Mouse (Mus musculus) midbrain, embryonic 14.5 days (tissue): ENCODE data around the gene Bcl2l11. TPM values are rescaled to one million over a fixed set of nuclear protein-coding genes. Genes with fewer than 3 reads are reported as not detected.

Experiments used
- ATAC-seq: fragments of 200-750 bp; cut with Nextera tagmentation; 2 replicates; pipeline ENCODE4 v1.8.0; 2017; ENCODE audit warnings: moderate number of reproducible peaks, moderate library complexity; ENCODE audit not compliant: low FRiP score, low TSS enrichment
- DNase-seq: peaks from one replicate; pipeline ENCODE4 v3.0.0-alpha.2; 2015
- H3K27ac ChIP-seq: fragments of 300-500 bp; sonication (generic); replicated peaks from 2 replicates; pipeline ENCODE4 v1.5.1; 2014; ENCODE audit warnings: mild to moderate bottlenecking, low read depth, low read length, moderate library complexity
- H3K27me3 ChIP-seq: fragments of 300-500 bp; sonication (generic); 2 replicates; pipeline ENCODE4 v1.6.1; 2014; ENCODE audit warnings: low read length, control low read depth, mixed read lengths; ENCODE audit not compliant: control insufficient read depth, insufficient read depth
- H3K36me3 ChIP-seq: fragments of 300-500 bp; sonication (generic); 2 replicates; pipeline ENCODE4 v1.6.1; 2014; ENCODE audit warnings: low read length, control low read depth; ENCODE audit not compliant: control insufficient read depth, insufficient read depth
- H3K4me1 ChIP-seq: fragments of 300-500 bp; sonication (generic); 2 replicates; pipeline ENCODE4 v1.6.1; 2014; ENCODE audit warnings: mild to moderate bottlenecking, antibody characterized with exemption, low read length, control low read depth; ENCODE audit not compliant: control insufficient read depth, insufficient read depth
- H3K4me2 ChIP-seq: fragments of 300-500 bp; sonication (generic); 2 replicates; pipeline ENCODE4 v1.6.1; 2014; ENCODE audit warnings: mild to moderate bottlenecking, low read length, moderate library complexity
- H3K4me3 ChIP-seq: fragments of 300-500 bp; sonication (generic); replicated peaks from 2 replicates; pipeline ENCODE4 v1.5.1; 2014; ENCODE audit warnings: low read depth, low read length
- H3K9ac ChIP-seq: fragments of 300-500 bp; sonication (generic); replicated peaks from 2 replicates; pipeline ENCODE4 v1.6.1; 2014; ENCODE audit warnings: mild to moderate bottlenecking, low read length, moderate library complexity
- H3K9me3 ChIP-seq: fragments of 300-500 bp; sonication (generic); 2 replicates; pipeline ENCODE4 v1.6.1; 2016; ENCODE audit warnings: low read length, control low read depth, mixed read lengths; ENCODE audit not compliant: control insufficient read depth
- WGBS: fragments of 180-500 bp; shearing (Covaris S2); extraction: QIAGEN DNeasy Blood & Tissue Kit; methylation state at CpG from one replicate; pipeline ENCODE4 v1.1.7; 2014; 5-methylcytosine and 5-hydroxymethylcytosine counted together
- polyA plus RNA-seq: library from polyadenylated mRNA; unstranded; fragments of >200 nt; fragmentation: Nextera tagmentation; extraction: Ambion mirVana; gene quantifications from 2 replicates; pipeline ENCODE4 v1.2.1, GENCODE M21; 2014

Bcl2l11 gene
- polyA plus RNA-seq, 1 experiment from 2014 or later: 13.3 TPM

DNA sequence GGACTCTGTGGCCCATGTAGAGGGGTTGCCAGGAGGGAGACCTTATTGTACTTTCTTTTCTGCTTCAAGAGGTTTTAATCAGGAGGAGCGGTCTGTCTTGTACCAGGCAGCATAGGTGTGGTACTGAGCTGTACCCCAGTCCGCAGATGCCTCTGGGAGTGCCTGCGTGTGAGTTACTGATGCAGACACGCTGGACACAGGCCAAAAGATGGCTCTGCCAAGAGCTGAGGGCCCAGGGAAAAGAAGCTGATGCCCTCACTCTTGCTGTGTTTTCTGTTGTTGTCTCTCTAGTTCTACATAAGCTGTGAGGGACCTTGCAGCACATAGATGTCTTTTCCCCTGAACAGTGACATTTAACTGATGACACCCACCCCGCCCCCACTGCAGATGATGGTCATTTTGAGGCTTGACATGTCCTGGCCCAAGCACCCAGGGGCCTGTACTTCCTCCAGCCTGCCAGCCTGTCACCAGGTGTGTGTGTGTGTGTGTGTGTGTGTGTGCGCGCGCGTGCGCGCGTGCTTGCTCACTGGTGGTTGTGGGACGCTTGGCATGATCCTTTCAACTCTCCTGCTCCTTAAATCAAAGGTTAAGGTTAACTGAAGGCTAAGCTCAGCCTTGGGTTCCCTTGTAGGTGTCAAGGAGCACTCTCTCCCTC lies 29.7 kb downstream of the Bcl2l11 start:
- no peaks in the 10 kb centered on the region for H3K27me3 ChIP-seq
- no peak for ATAC-seq

DNA sequence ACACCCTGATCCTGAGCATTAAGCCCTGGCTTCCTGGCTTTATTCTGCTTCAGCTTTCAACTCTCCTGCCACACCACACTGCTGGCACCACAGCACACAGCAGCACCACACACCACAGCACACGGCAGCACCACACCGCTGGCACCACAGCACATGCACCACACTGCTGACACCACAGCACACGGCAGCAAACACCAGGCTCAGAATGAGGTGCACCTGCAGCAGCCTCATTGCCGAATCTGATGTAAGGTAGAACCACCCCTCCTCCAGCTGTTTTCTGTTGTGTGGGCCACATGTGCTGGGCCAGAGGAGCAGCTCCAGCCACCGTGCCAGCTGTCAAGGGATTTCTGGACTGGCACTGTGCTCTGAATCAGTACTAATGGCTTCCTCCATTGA lies 30.2 kb downstream of the Bcl2l11 start:
- no peak for DNase-seq
- Histone ChIP-seq H3K27me3 (no peaks in the 10 kb centered on the region), H3K27ac (no peak overlapping the region), H3K4me1 (peaks cover 8% of the 10 kb centered on the region; the same call in 1 of the 2 replicates), H3K4me2 (no peak overlapping the region), H3K4me3 (no peak overlapping the region), H3K36me3 (peaks cover 6% of the 10 kb centered on the region; the same call in 1 of the 2 replicates), H3K9me3 (no peaks in the 10 kb centered on the region), H3K9ac (no peak overlapping the region)
- ATAC-seq: no peak
- WGBS: 76% methylated on average over 5 of the region's 5 CpGs

More for the DNA sequence above, 29.7 kb downstream of the Bcl2l11 start:
- Histone ChIP-seq H3K36me3 (peaks cover 6% of the 10 kb centered on the region; the same call in 1 of the 2 replicates), H3K4me2 (no peak overlapping the region), H3K9me3 (no peaks in the 10 kb centered on the region), H3K9ac (no peak overlapping the region), H3K4me3 (no peak overlapping the region), H3K4me1 (peaks cover 8% of the 10 kb centered on the region; the same call in 1 of the 2 replicates), H3K27ac (no peak overlapping the region)
- 92% methylated on average over 13 of the region's 13 CpGs for whole genome bisulfite sequencing
- peak; percentile 45 for DNase-seq

DNA sequence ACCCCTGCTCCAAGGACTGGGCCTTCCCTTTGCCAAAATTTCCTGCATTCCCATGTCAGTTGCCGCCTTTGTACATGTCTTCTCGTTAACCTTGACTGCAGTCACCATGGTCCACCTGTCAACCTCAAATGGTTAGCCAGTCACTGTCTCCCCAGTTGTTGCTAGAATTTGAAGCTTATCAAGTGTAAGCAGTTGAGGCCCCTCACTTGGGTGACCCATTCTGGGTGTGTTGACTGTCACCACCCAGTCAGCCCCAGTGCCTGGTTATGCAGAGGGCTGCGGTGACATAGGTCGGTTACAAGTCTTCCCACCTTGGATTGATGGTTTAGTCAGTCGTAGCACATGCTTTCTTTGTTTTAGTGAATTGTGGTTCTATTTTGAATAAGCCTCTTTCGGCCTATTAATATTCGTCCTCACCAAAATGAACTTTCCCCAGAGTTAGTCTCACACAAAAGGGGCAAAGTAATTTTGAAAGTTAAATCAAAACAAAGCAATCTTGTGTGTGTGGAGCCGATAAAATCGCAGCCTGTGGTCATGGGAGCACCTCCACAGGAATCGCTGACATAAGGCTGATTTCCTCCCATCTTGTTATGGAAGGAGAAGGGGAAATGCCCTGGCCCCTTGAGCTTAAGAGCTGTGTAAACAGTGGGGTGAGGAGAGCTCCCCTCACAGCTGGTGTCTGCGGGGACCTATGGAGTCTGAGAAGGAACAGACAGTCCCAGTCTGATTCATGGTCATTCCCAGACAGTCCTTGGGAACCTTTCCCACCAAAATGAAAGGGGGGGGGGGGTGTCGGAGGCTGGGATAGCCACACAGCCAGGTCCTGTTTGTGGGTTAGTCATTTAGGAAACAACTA lies 30.9 kb downstream of the Bcl2l11 start:
- H3K4me3 ChIP-seq: no peak overlapping the region
- WGBS: 83% methylated on average over 12 of the region's 12 CpGs
- ATAC-seq: no peak
- no peak for DNase-seq
- no peaks in the 10 kb centered on the region for H3K27me3 ChIP-seq
- no peak overlapping the region for H3K4me2 ChIP-seq
- H3K4me1 ChIP-seq: peaks cover 8% of the 10 kb centered on the region; the same call in 1 of the 2 replicates
- H3K36me3 ChIP-seq: peaks cover 6% of the 10 kb centered on the region; the same call in 1 of the 2 replicates
- no peaks in the 10 kb centered on the region for H3K9me3 ChIP-seq
- H3K9ac ChIP-seq: no peak overlapping the region
- H3K27ac ChIP-seq: no peak overlapping the region

DNA sequence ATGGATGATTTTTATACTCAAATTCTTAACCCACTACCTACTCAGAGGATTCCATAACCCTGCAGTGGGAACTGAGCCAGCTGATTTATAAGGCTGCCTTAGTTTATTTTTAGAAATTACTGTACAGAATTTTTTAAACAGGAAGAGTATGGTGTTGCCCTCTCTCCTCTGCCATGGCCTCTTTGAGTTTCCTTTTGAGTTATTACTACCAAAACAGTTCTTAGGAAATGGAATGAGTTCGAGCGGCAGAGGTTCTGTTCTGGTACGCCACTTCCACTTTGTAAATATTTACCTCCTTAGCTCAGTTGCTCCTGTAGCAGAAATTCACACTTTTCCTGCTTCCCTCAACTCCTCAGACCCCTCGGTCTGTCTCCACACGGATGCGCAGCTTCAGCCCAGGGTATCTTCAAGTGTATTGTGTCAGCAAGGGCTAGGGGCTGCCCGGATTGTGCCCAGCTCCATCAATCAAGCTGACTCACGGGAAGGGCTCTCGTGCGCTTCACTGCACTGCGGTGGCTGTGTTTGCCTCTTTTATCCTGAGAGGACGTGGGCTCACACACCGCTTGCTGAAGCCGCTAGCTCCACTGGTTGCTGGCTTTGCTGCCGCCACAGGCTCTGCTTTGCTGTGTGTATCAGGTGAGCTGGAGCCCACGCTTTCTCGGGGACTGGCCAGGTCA lies 33.0 kb downstream of the Bcl2l11 start:
- Histone ChIP-seq H3K4me1 (peaks cover 4% of the 10 kb centered on the region; the same call in 1 of the 2 replicates), H3K27me3 (no peaks in the 10 kb centered on the region), H3K4me2 (no peak overlapping the region), H3K9ac (no peak overlapping the region), H3K27ac (no peak overlapping the region), H3K36me3 (peaks cover 6% of the 10 kb centered on the region; the same call in 1 of the 2 replicates), H3K9me3 (no peaks in the 10 kb centered on the region), H3K4me3 (no peak overlapping the region)
- DNase-seq (peak; percentile 30), ATAC-seq (no peak)
- WGBS: 71% methylated on average over 17 of the region's 17 CpGs

DNA sequence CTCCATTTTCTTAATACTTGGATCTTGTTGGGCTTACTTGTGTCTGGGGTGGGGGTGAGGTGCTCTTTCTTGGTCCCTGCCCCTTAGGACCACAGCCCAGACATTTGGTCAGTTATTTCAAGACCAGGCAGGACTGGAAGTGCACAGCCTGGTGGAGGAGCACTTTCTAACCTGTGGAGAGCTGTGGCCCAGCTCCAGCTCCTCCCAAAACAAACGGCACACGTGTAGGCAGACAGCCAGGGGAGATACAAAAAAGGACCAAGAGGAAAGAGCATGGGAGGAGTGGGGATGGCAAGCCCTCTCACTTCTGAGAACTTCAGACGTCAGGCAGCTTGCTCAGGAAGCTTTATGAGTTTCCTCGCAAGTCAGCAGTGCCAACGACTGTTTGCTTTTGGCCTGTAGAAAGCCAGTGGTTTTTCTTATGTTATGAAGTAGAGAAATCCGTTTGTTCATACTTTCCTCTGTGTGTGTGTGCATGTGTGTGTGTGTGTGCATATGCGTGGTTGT lies 33.8 kb downstream of the Bcl2l11 start:
- no peak for ATAC-seq
- Histone ChIP-seq H3K27me3 (no peaks in the 10 kb centered on the region), H3K9ac (no peak overlapping the region), H3K4me3 (no peak overlapping the region), H3K4me2 (no peak overlapping the region), H3K36me3 (peaks cover 6% of the 10 kb centered on the region; the same call in 1 of the 2 replicates), H3K9me3 (no peaks in the 10 kb centered on the region), H3K4me1 (peaks cover 4% of the 10 kb centered on the region; the same call in 1 of the 2 replicates), H3K27ac (no peak overlapping the region)
- 82% methylated on average over 7 of the region's 7 CpGs for WGBS
- no peak for DNase-seq

DNA sequence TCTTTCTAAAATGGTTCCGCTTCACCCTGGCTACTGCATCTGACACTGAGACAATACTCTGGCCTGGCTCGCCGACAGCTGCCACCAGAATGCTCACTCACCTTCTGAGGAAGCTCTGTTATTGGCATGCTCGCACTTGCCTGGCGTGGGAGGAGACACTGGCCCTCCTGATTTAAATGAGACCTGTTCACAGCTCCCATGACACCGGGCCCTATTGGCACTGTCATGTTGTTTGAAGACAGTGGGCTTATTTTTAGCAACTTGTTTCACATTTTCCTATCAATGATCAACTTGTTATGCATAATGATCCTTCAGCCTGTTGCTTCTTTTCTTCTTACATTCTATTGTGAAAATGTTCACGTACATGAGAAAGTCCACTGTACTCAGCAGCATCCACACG lies 37.3 kb downstream of the Bcl2l11 start:
- Histone ChIP-seq H3K27ac (no peak overlapping the region), H3K9me3 (no peaks in the 10 kb centered on the region), H3K36me3 (peaks cover 5% of the 10 kb centered on the region; the same call in 1 of the 2 replicates), H3K9ac (no peak overlapping the region), H3K4me2 (no peak overlapping the region), H3K4me3 (no peak overlapping the region), H3K27me3 (no peaks in the 10 kb centered on the region), H3K4me1 (no peaks in the 10 kb centered on the region)
- ATAC-seq: no peak
- DNase-seq: no peak
- 84% methylated on average over 8 of the region's 8 CpGs for WGBS

DNA sequence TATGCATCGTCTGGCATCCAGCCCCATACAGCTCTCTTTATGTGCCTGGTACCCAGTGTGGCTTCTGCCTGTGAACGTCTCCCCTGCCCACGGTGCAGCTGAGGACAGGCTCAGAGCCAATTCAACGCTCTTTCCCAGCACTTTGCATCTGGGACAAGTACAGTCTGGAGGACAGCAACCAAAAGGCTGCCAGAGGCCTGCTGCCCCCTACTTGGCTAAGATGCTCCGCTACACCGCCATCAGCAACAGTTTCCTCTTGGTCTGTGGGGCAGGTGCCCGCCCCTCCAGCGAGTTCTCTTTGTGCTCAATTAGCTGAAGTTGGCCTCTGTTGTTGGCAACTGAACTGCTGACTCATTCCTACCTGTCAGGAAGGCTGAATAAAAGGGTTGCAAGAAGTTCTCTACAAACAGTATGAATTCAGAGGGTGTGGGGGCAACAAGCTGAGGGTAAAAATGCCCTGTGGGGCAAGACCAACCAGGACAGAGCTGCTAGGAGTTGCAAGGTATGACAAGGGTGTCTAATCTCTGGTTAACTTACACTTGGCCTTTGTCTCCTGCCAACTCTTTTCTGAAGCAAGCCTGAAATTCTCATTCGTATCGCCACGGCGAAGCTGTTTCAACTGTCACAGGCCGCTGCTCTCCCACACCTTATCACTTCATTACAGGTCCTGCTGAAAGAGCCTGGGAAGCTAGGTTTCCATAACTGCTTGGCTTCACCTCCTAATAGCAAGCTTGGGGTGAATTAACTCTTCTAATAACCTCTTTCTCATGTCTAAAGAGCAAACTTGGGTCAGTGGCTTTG lies 41.0 kb downstream of the Bcl2l11 start:
- Histone ChIP-seq H3K36me3 (no peaks in the 10 kb centered on the region), H3K4me2 (no peak overlapping the region), H3K4me1 (no peaks in the 10 kb centered on the region), H3K9me3 (no peaks in the 10 kb centered on the region), H3K4me3 (no peak overlapping the region), H3K27ac (no peak overlapping the region), H3K27me3 (no peaks in the 10 kb centered on the region), H3K9ac (no peak overlapping the region)
- DNase-seq: peak; percentile 41
- 52% methylated on average over 13 of the region's 13 CpGs for WGBS
- ATAC-seq: no peak

DNA sequence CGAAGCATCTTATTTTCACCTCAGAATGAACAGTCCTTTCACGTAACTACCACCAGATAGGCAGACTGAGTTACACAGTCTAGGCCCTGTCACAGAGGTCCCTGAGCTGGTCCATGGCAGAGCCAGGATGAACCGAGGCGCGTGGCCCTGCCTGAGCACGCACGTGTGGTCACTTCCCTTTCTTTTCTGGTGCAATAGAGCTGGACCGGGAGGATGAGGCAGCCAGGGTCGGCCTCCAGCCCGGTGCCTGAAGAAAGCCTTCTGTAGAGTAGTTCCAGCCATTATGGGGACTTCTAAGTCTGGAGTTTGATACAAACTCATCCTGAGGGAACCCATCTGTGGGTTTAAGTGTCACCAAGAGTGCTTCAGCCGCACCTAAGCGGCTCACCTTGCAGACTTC lies 42.1 kb downstream of the Bcl2l11 start:
- Histone ChIP-seq H3K27ac (no peak overlapping the region), H3K27me3 (no peaks in the 10 kb centered on the region), H3K4me3 (no peak overlapping the region), H3K4me1 (no peaks in the 10 kb centered on the region), H3K9me3 (no peaks in the 10 kb centered on the region), H3K36me3 (no peaks in the 10 kb centered on the region), H3K9ac (no peak overlapping the region), H3K4me2 (no peak overlapping the region)
- DNase-seq (no peak), ATAC-seq (no peak)
- WGBS: 94% methylated on average over 12 of the region's 12 CpGs
